Mouse (Mus musculus) stomach, postnatal 0 days (tissue): ENCODE measurements around the gene Otulin.

Experiments
- CTCF ChIP-seq: IDR thresholded peaks from 2 replicates; pipeline ENCODE4 v1.5.1; 2016; ENCODE audit warnings: antibody characterized with exemption, low read depth, mild to moderate bottlenecking, moderate library complexity
- EP300 ChIP-seq: optimal IDR thresholded peaks from 2 replicates; pipeline ENCODE3; 2016; ENCODE audit warnings: antibody characterized with exemption

DNA sequence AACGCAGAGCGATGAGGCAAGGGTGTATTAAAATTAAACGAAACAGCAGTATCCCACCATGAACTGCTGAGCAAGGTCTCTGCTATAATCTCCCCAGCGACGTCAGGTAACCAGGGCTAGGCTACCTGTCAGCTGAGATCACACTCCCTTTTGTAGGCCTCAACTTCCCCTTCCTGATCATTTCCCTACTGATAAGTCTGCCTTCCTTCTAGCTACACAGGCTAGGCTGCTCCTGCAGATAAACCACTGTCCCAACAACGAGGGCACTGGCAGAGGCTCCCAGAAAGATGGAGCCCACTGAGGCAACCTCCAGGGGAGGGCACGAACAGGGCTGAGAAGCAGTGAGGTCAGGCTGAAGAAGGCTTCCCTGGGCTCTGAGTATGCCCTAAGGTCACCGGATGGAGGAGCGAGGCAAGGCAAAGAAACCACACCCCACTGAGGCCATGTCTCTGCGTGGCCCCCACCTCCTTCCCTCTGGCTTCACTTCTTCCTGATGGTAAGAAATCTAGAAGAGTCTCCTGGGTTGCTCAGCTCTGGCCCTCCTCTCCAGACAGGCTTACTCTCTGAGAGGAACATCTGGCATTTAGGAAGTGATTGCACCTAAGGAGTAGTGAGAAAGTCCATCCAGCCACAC lies 41.2 kb upstream of the Otulin start:
- TF ChIP-seq CTCF: no peak
- TF ChIP-seq EP300: no peak
